Mouse (Mus musculus) frontal cortex, adult (tissue): ENCODE measurements around the gene Synj1.
A peak's percentile ranks its signal among the peaks of the same experiment; 100 is the strongest.

Experiments
- ATAC-seq: cut with Nextera tagmentation; 2 replicates; pipeline ENCODE4 v1.9.2; 2017; ENCODE audit warnings: mild to moderate bottlenecking, moderate library complexity, mixed read lengths; ENCODE audit not compliant: low TSS enrichment

The Synj1 gene

DNA sequence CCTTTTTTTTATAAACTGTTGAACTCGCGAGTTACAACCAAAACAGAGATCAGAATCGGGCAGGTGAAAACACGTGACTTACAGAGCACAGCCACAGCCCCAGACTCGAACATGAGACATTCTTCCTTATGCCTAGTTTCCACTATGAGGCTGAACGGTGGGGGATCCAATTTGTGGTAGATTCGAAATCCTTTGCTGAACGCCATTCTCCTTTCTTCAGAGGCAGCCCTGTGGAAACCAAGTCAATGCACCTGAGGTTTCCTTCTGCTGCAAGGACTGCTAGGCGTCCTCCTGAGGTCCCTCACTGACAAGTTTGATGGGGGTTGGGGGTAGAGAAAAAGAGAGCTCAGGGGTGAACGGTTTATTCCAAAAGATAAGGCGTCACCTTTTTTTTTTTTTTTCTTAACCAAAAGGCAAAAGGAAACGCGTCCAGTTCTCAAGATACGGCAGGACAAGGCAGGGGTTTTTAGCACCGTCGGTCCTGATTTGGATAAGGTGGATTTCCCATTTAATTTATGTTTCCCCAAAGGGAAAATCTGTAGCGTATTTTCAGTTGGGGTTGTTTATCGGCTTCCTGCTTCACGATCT, 1.1 kb downstream of the Synj1 start:
- 0 out of 2 replicates have a peak, but pooled peaks have one; percentile 10 for ATAC-seq

GRCm38 (mm10) chr16:91004915-91005538, 6.1 kb downstream of the Synj1 start:
- ATAC-seq: no peak

DNA sequence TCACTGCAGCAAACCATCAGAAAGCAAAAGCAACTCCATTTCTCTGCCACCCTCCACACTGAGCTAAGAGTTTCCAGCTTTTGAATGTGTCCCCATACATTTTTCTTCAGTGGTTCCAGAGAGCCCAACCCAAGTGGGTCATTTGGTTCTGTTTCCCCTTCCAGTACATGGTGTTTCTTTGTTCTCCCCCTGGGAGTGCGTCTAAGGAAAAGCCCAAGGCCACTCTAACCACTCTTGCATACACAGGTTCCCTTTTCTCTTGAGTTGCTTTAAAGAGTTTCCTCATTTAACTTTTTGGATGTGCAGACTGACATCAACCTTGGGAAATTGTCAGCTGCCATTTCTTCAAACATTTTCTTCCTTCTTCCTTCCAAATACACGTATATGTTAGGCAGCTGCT, 10.0 kb downstream of the Synj1 start:
- no peak for ATAC-seq

DNA sequence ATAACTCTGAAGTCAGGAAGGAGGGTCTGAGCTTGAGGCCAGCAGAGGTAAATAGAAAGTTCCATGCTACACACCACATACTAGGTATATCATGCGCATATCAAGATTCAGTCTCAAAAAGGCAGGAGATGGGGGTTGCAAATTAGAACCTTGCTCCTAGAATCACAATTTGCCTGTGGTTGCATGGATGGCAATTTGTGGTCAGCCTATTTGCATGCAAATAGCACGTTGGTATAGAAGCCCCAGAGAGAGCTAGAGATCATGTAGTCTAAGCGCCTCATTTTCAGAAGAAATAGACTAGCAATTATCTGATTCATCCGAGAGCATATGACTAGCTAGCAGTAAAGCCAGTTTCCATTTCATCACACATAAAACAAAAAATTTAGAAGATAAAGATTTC, 11.3 kb downstream of the Synj1 start:
- no peak for ATAC-seq

- ATAC-seq: peak; percentile 81
Observed at GRCm38 (mm10) chr16:90997822-90998221, 13.3 kb downstream of the Synj1 start.

GRCm38 (mm10) chr16:90996327-90997243, 14.5 kb downstream of the Synj1 start:
- no peak for ATAC-seq

DNA sequence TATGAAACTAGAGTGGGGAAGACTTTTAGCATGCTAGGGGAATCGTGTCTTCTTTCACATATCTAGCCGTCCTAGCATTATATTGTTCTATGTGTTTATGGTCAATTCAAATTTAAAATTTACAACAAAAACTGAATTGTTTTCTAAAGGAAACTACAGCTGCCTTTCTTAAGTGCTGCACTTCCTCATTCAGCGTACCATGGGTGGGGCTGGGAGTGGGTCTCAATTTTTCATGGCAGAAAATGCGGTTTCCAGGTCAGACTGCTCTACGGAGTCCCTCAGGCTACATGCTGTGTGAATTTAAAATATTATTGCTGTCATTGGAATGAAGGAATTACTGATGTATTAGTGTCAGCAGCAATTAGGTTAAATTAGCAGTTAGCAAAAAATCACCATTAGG, 15.6 kb downstream of the Synj1 start:
- ATAC-seq: no peak

GRCm38 (mm10) chr16:90995023-90995422, 16.1 kb downstream of the Synj1 start:
- peak; percentile 42; the same call in 1 of the 2 replicates for ATAC-seq

GRCm38 (mm10) chr16:90989162-90989561, 21.9 kb downstream of the Synj1 start:
- ATAC-seq: no peak

GRCm38 (mm10) chr16:90988665-90989064, 22.4 kb downstream of the Synj1 start:
- no peak for ATAC-seq

- no peak for ATAC-seq
Observed at GRCm38 (mm10) chr16:90988039-90988438, 23.1 kb downstream of the Synj1 start.

DNA sequence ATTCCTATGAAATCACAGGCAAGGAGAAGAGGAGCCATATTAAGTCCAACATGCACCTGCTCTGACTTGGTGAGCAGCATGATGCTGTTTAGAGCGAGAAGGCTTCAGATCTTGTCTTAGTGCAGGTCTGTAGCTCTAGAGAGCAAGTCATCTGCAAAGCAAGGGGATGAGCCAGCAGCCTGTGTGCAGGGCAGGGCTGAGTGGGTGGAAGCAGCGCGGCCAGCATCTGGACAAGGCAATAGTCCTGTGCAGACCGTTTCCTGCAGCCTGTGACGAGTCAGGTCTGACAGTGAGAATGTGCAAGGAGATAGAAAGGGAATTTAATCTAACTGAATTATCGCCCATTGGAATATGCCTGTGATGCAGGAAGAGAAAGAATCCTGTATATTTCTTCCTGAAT, 40.1 kb downstream of the Synj1 start:
- peak; percentile 84 for ATAC-seq

- no peak for ATAC-seq
Observed at GRCm38 (mm10) chr16:90966241-90966640, 44.9 kb downstream of the Synj1 start.

- ATAC-seq: no peak
Observed at GRCm38 (mm10) chr16:90964302-90964701, 46.8 kb downstream of the Synj1 start.

DNA sequence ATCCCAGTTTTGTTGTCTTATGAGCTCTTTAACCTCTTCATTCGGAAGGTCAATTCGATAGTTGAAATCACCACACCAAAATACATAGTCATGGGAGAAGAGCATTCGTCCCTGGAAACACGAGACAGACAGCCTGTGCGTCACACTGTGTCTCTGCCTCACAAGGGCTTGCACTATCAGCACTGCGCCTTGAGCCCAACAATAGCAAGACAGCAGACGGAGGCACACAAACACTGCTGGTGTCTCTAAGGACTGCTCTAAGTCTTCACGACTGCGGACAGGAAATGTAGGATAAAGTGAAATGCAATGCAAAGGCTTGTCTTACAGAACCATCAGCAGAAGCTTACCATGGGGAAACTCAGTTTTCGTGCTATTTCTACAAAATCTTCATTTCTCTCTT, 47.2 kb downstream of the Synj1 start:
- ATAC-seq: no peak

DNA sequence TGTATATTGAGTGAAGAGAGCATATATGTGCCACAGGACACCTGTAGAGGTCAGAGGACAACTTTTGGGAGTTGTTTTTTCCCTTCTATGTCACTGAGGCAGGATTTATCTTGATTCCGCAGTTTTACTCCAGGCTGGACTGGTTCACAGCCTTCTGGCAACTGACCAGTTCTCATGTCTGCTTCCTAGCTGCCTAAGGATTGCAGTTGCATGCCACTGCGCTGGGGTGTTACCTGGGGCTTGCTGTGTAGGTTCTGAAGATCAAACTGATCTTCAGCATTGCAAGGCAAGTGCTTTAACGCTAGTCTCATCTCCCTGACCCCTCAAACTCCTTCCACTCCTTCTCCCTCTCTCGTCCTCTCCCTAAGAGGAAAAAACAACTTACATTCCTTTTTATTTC, 47.9 kb downstream of the Synj1 start:
- no peak for ATAC-seq

GRCm38 (mm10) chr16:90958301-90959085, 52.6 kb downstream of the Synj1 start:
- ATAC-seq: peak; percentile 91

DNA sequence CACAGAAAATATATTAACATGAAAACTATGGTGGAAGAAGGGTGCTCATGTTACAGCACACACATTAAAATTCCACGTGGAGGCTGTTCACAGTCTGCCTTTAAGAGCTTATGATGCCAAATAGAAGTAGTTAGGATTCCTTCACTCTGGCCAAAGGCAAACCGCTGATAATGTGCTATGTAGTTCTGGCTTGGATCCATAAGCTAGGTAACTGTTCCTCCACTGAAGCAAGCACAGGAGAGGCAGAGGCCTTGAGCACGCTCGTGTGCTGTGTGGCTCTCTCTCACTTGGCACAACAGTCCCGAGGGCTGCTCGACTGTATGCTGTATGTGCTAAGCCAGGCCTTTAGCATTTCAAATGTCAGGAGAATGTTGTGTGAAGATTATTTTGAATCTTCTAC, 55.6 kb downstream of the Synj1 start:
- no peak for ATAC-seq

- no peak for ATAC-seq
Observed at GRCm38 (mm10) chr16:90953770-90954169, 57.3 kb downstream of the Synj1 start.

GRCm38 (mm10) chr16:90953147-90953546, 58.0 kb downstream of the Synj1 start:
- ATAC-seq: peak; percentile 66

- no peak for ATAC-seq
Observed at GRCm38 (mm10) chr16:90950354-90950963, 60.6 kb downstream of the Synj1 start.

GRCm38 (mm10) chr16:90946977-90947376, 64.1 kb downstream of the Synj1 start:
- ATAC-seq: no peak
